Mouse (Mus musculus): ENCODE results near the gene Ugcg. TPM values are rescaled to one million over a fixed set of nuclear protein-coding genes. Genes with fewer than 3 reads are reported as not detected.
A peak's percentile ranks its signal among the peaks of the same experiment; 100 is the strongest.

The Ugcg gene
- polyA plus RNA-seq, 1 experiment from 2014 or later = 10.4 TPM

GRCm38 (mm10) chr4:59172616-59173015, 16.4 kb upstream of the Ugcg start:
- Histone ChIP-seq H3K9me3 (replicated peaks) (no peaks in the 10 kb centered on the region), H3K4me2 (replicated peaks) (no peak overlapping the region), H3K4me1 (0 out of 2 replicates have a peak, but pooled peaks cover 7% of the 10 kb centered on the region), H3K4me3 (replicated peaks) (no peak overlapping the region), H3K27ac (replicated peaks) (no peak overlapping the region), H3K9ac (no peak overlapping the region), H3K27me3 (no peaks in the 10 kb centered on the region), H3K36me3 (no peaks in the 10 kb centered on the region)
- ATAC-seq (ENCODE audit: insufficient number of reproducible peaks, low FRiP score, low TSS enrichment, low read depth) = no peak
- WGBS = 58% methylated on average over 2 of the region's 2 CpGs

- H3K27me3 ChIP-seq = no peaks in the 10 kb centered on the region
- H3K4me1 ChIP-seq = 0 out of 2 replicates have a peak, but pooled peaks cover 7% of the 10 kb centered on the region
- H3K27ac ChIP-seq (replicated peaks) = no peak overlapping the region
- no peaks in the 10 kb centered on the region for H3K9me3 ChIP-seq (replicated peaks)
- no peaks in the 10 kb centered on the region for H3K36me3 ChIP-seq
- H3K4me2 ChIP-seq (replicated peaks) = no peak overlapping the region
- H3K4me3 ChIP-seq (replicated peaks) = no peak overlapping the region
- 64% methylated on average over 2 of the region's 2 CpGs for WGBS
- ATAC-seq (ENCODE audit: insufficient number of reproducible peaks, low FRiP score, low TSS enrichment, low read depth) = no peak
- H3K9ac ChIP-seq = no peak overlapping the region
Measured at GRCm38 (mm10) chr4:59173181-59173922, 15.7 kb upstream of the Ugcg start.

GRCm38 (mm10) chr4:59175003-59175402, 14.1 kb upstream of the Ugcg start:
- Histone ChIP-seq H3K4me2 (replicated peaks) (no peak overlapping the region), H3K27me3 (no peaks in the 10 kb centered on the region), H3K9ac (no peak overlapping the region), H3K4me1 (0 out of 2 replicates have a peak, but pooled peaks cover 7% of the 10 kb centered on the region), H3K4me3 (replicated peaks) (no peak overlapping the region), H3K27ac (replicated peaks) (no peak overlapping the region), H3K9me3 (replicated peaks) (no peaks in the 10 kb centered on the region), H3K36me3 (no peaks in the 10 kb centered on the region)
- peak; percentile 43; the same call in 1 of the 2 replicates for ATAC-seq (ENCODE audit: insufficient number of reproducible peaks, low FRiP score, low TSS enrichment, low read depth)
- WGBS = 53% methylated on average over 4 of the region's 4 CpGs

- no peaks in the 10 kb centered on the region for H3K36me3 ChIP-seq
- no peaks in the 10 kb centered on the region for H3K27me3 ChIP-seq
- 30% methylated on average over 6 of the region's 6 CpGs for WGBS
- no peak overlapping the region for H3K4me2 ChIP-seq (replicated peaks)
- H3K9me3 ChIP-seq (replicated peaks) = no peaks in the 10 kb centered on the region
- H3K27ac ChIP-seq (replicated peaks) = no peak overlapping the region
- H3K4me3 ChIP-seq (replicated peaks) = no peak overlapping the region
- no peak for ATAC-seq (ENCODE audit: insufficient number of reproducible peaks, low FRiP score, low TSS enrichment, low read depth)
- no peak overlapping the region for H3K9ac ChIP-seq
- 0 out of 2 replicates have a peak, but pooled peaks cover 7% of the 10 kb centered on the region for H3K4me1 ChIP-seq
Measured at GRCm38 (mm10) chr4:59175929-59176328, 13.1 kb upstream of the Ugcg start.

- H3K36me3 ChIP-seq = no peaks in the 10 kb centered on the region
- no peak for ATAC-seq (ENCODE audit: insufficient number of reproducible peaks, low FRiP score, low TSS enrichment, low read depth)
- H3K4me3 ChIP-seq (replicated peaks) = no peak overlapping the region
- 0 out of 2 replicates have a peak, but pooled peaks cover 13% of the 10 kb centered on the region for H3K4me1 ChIP-seq
- H3K4me2 ChIP-seq (replicated peaks) = no peak overlapping the region
- no peak overlapping the region for H3K9ac ChIP-seq
- no peaks in the 10 kb centered on the region for H3K9me3 ChIP-seq (replicated peaks)
- H3K27ac ChIP-seq (replicated peaks) = no peak overlapping the region
- 81% methylated on average over 2 of the region's 2 CpGs for WGBS
- no peaks in the 10 kb centered on the region for H3K27me3 ChIP-seq
Measured at GRCm38 (mm10) chr4:59177566-59177965, 11.5 kb upstream of the Ugcg start.

GRCm38 (mm10) chr4:59181320-59182271, 7.5 kb upstream of the Ugcg start:
- Histone ChIP-seq H3K9ac (no peak overlapping the region), H3K36me3 (no peaks in the 10 kb centered on the region), H3K4me1 (0 out of 2 replicates have a peak, but pooled peaks cover 6% of the 10 kb centered on the region), H3K4me2 (replicated peaks) (no peak overlapping the region), H3K27me3 (no peaks in the 10 kb centered on the region), H3K9me3 (replicated peaks) (no peaks in the 10 kb centered on the region), H3K4me3 (replicated peaks) (no peak overlapping the region), H3K27ac (replicated peaks) (no peak overlapping the region)
- WGBS = 48% methylated on average over 5 of the region's 5 CpGs
- no peak for ATAC-seq (ENCODE audit: insufficient number of reproducible peaks, low FRiP score, low TSS enrichment, low read depth)

GRCm38 (mm10) chr4:59185671-59186070, 3.4 kb upstream of the Ugcg start:
- 44% methylated on average over 3 of the region's 3 CpGs for WGBS
- no peaks in the 10 kb centered on the region for H3K27me3 ChIP-seq
- no peak for ATAC-seq (ENCODE audit: insufficient number of reproducible peaks, low FRiP score, low TSS enrichment, low read depth)
- no peaks in the 10 kb centered on the region for H3K9me3 ChIP-seq (replicated peaks)
- H3K36me3 ChIP-seq = no peaks in the 10 kb centered on the region
- H3K27ac ChIP-seq (replicated peaks) = no peak overlapping the region
- H3K4me3 ChIP-seq (replicated peaks) = no peak overlapping the region
- H3K4me1 ChIP-seq = peaks cover 18% of the 10 kb centered on the region; the same call in 1 of the 2 replicates
- no peak overlapping the region for H3K9ac ChIP-seq
- no peak overlapping the region for H3K4me2 ChIP-seq (replicated peaks)

GRCm38 (mm10) chr4:59187289-59187688, 1.8 kb upstream of the Ugcg start:
- peaks cover 13% of the 10 kb centered on the region; the same call in 1 of the 2 replicates for H3K4me1 ChIP-seq
- H3K4me3 ChIP-seq (replicated peaks) = no peak overlapping the region
- no peaks in the 10 kb centered on the region for H3K9me3 ChIP-seq (replicated peaks)
- no peak overlapping the region for H3K9ac ChIP-seq
- H3K27ac ChIP-seq (replicated peaks) = no peak overlapping the region
- H3K27me3 ChIP-seq = no peaks in the 10 kb centered on the region
- WGBS = 25% methylated on average over 3 of the region's 3 CpGs
- H3K36me3 ChIP-seq = no peaks in the 10 kb centered on the region
- H3K4me2 ChIP-seq (replicated peaks) = no peak overlapping the region
- no peak for ATAC-seq (ENCODE audit: insufficient number of reproducible peaks, low FRiP score, low TSS enrichment, low read depth)

GRCm38 (mm10) chr4:59188474-59188801, 619 bp upstream of the Ugcg start:
- peak overlapping the region; percentile 68 for H3K4me3 ChIP-seq (replicated peaks)
- H3K9ac ChIP-seq = no peak overlapping the region
- 25% methylated on average over 4 of the region's 4 CpGs for WGBS
- no peaks in the 10 kb centered on the region for H3K36me3 ChIP-seq
- no peak for ATAC-seq (ENCODE audit: insufficient number of reproducible peaks, low FRiP score, low TSS enrichment, low read depth)
- H3K27ac ChIP-seq (replicated peaks) = peak overlapping the region; percentile 96
- peak overlapping the region; percentile 67 for H3K4me2 ChIP-seq (replicated peaks)
- H3K27me3 ChIP-seq = no peaks in the 10 kb centered on the region
- H3K9me3 ChIP-seq (replicated peaks) = no peaks in the 10 kb centered on the region
- peaks cover 13% of the 10 kb centered on the region; the same call in 1 of the 2 replicates for H3K4me1 ChIP-seq

- H3K4me3 ChIP-seq (replicated peaks) = peak overlapping the region; percentile 68
- peak overlapping the region; percentile 93 for H3K9ac ChIP-seq
- H3K27me3 ChIP-seq = no peaks in the 10 kb centered on the region
- peaks cover 13% of the 10 kb centered on the region; the same call in 1 of the 2 replicates for H3K4me1 ChIP-seq
- no peaks in the 10 kb centered on the region for H3K9me3 ChIP-seq (replicated peaks)
- WGBS = under 1% methylated on average over 53 of the region's 54 CpGs
- no peaks in the 10 kb centered on the region for H3K36me3 ChIP-seq
- H3K4me2 ChIP-seq (replicated peaks) = peak overlapping the region; percentile 67
- ATAC-seq (ENCODE audit: insufficient number of reproducible peaks, low FRiP score, low TSS enrichment, low read depth) = peak; percentile 45
- H3K27ac ChIP-seq (replicated peaks) = peak overlapping the region; percentile 96
Measured at GRCm38 (mm10) chr4:59189546-59190237, 635 bp downstream of the Ugcg start.
